Mouse (Mus musculus): ENCODE measurements around the gene Mrto4. TPM values are rescaled to one million over a fixed set of nuclear protein-coding genes. Genes with fewer than 3 reads are reported as not detected.

Mrto4 gene
- polyA plus RNA-seq, 1 experiment: 112 TPM

- TF ChIP-seq POLR2A (IDR thresholded peaks at IDR 0.05; ENCODE audit: insufficient read depth, low read length) (no peak), CTCF (IDR thresholded peaks at IDR 0.05; ENCODE audit: low read depth, low read length) (no peak), EP300 (IDR thresholded peaks at IDR 0.05; ENCODE audit: insufficient read depth, low read depth, low read length) (no peak)
- H3K27ac ChIP-seq (ENCODE audit: insufficient read depth, low read length): no peak overlapping the region
- H3K36me3 ChIP-seq (ENCODE audit: control insufficient read depth, insufficient read depth, low read length, poor library complexity, severe bottlenecking): no peaks in the 10 kb centered on the region
Measured at GRCm38 (mm10) chr4:139302241-139302640, 50.1 kb downstream of the Mrto4 start.

GRCm38 (mm10) chr4:139301780-139302179 is 50.6 kb downstream of the Mrto4 start:
- Histone ChIP-seq H3K27me3 (ENCODE audit: control insufficient read depth, insufficient read depth, low read length, poor library complexity, severe bottlenecking) (no peaks in the 10 kb centered on the region), H3K4me1 (ENCODE audit: control insufficient read depth, insufficient read depth, low read length) (no peaks in the 10 kb centered on the region), H3K36me3 (ENCODE audit: control insufficient read depth, insufficient read depth, low read length, poor library complexity, severe bottlenecking) (no peaks in the 10 kb centered on the region), H3K9me3 (replicated peaks; ENCODE audit: control insufficient read depth, insufficient read depth, low read length, poor library complexity, severe bottlenecking) (no peaks in the 10 kb centered on the region), H3K9ac (ENCODE audit: low read depth, poor library complexity, severe bottlenecking) (no peak overlapping the region), H3K27ac (ENCODE audit: insufficient read depth, low read length) (no peak overlapping the region), H3K4me3 (ENCODE audit: low read depth, low read length) (no peak overlapping the region)
- TF ChIP-seq EP300 (IDR thresholded peaks at IDR 0.05; ENCODE audit: insufficient read depth, low read depth, low read length) (no peak), POLR2A (IDR thresholded peaks at IDR 0.05; ENCODE audit: insufficient read depth, low read length) (no peak), CTCF (IDR thresholded peaks at IDR 0.05; ENCODE audit: low read depth, low read length) (no peak)

More at GRCm38 (mm10) chr4:139302241-139302640, 50.1 kb downstream of the Mrto4 start:
- Histone ChIP-seq H3K9me3 (replicated peaks; ENCODE audit: control insufficient read depth, insufficient read depth, low read length, poor library complexity, severe bottlenecking) (no peaks in the 10 kb centered on the region), H3K27me3 (ENCODE audit: control insufficient read depth, insufficient read depth, low read length, poor library complexity, severe bottlenecking) (no peaks in the 10 kb centered on the region), H3K9ac (ENCODE audit: low read depth, poor library complexity, severe bottlenecking) (no peak overlapping the region; the same call in 1 of the 2 replicates), H3K4me3 (ENCODE audit: low read depth, low read length) (no peak overlapping the region), H3K4me1 (ENCODE audit: control insufficient read depth, insufficient read depth, low read length) (no peaks in the 10 kb centered on the region)

DNA sequence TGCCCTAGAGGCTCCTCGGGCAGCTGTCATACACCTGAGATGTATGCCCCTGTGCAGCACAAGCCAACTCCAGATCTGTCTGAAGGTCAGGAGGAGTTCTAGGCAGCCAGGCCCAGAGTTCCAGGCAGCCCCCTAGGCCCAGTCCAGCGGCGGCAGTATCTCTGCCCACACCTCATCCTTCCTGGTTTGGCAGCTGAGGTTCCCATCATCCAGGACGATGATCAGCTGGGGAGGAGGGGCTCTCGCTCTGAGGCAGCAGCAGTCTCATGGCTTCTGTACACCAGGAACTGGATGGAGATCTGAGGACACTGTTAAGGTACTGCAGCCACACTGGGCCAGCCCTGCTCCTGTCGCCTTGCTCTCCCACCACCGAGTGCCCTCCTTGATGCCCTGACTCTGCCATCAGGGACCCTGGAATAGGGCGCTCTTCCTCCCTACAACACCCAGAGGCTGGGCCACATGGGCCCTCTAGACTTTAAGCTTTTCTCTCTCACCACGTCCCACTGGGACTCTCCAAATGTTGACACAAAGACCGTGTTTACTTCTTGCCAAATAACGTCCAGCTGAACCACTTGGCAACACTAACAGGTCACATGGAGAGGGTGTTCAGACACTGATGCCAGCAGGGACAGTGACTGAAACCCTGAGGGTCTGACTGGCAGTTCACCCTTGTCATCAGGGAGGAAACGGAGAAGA is 53.6 kb downstream of the Mrto4 start:
- Histone ChIP-seq H3K36me3 (ENCODE audit: control insufficient read depth, insufficient read depth, low read length, poor library complexity, severe bottlenecking) (no peaks in the 10 kb centered on the region), H3K9ac (ENCODE audit: low read depth, poor library complexity, severe bottlenecking) (no peak overlapping the region), H3K27me3 (ENCODE audit: control insufficient read depth, insufficient read depth, low read length, poor library complexity, severe bottlenecking) (no peaks in the 10 kb centered on the region), H3K9me3 (replicated peaks; ENCODE audit: control insufficient read depth, insufficient read depth, low read length, poor library complexity, severe bottlenecking) (no peaks in the 10 kb centered on the region), H3K4me1 (ENCODE audit: control insufficient read depth, insufficient read depth, low read length) (no peaks in the 10 kb centered on the region), H3K4me3 (ENCODE audit: low read depth, low read length) (no peak overlapping the region), H3K27ac (ENCODE audit: insufficient read depth, low read length) (no peak overlapping the region)
- TF ChIP-seq POLR2A (IDR thresholded peaks at IDR 0.05; ENCODE audit: insufficient read depth, low read length) (no peak), CTCF (IDR thresholded peaks at IDR 0.05; ENCODE audit: low read depth, low read length) (no peak), EP300 (IDR thresholded peaks at IDR 0.05; ENCODE audit: insufficient read depth, low read depth, low read length) (no peak)

- H3K36me3 ChIP-seq (ENCODE audit: control insufficient read depth, insufficient read depth, low read length, poor library complexity, severe bottlenecking): no peaks in the 10 kb centered on the region
- H3K27me3 ChIP-seq (ENCODE audit: control insufficient read depth, insufficient read depth, low read length, poor library complexity, severe bottlenecking): no peaks in the 10 kb centered on the region
- H3K9ac ChIP-seq (ENCODE audit: low read depth, poor library complexity, severe bottlenecking): no peak overlapping the region
- TF ChIP-seq POLR2A (IDR thresholded peaks at IDR 0.05; ENCODE audit: insufficient read depth, low read length): no peak
- H3K4me1 ChIP-seq (ENCODE audit: control insufficient read depth, insufficient read depth, low read length): no peaks in the 10 kb centered on the region
- H3K4me3 ChIP-seq (ENCODE audit: low read depth, low read length): no peak overlapping the region
- no peaks in the 10 kb centered on the region for H3K9me3 ChIP-seq (replicated peaks; ENCODE audit: control insufficient read depth, insufficient read depth, low read length, poor library complexity, severe bottlenecking)
- H3K27ac ChIP-seq (ENCODE audit: insufficient read depth, low read length): no peak overlapping the region
Measured at GRCm38 (mm10) chr4:139297566-139297965, 54.8 kb downstream of the Mrto4 start.

Other genes starting within 250 kb of the Mrto4 start
- gene Minos1, start 221.5 kb downstream of the Mrto4 start, polyA plus RNA-seq (2011; ENCODE audit: insufficient read depth, insufficient read length, low read depth, missing spikeins): 137 and 154 TPM in 2 replicates
- 293 and 299 TPM in 2 replicates for gene Capzb, start 159.7 kb downstream of the Mrto4 start, polyA plus RNA-seq (2011; ENCODE audit: insufficient read depth, insufficient read length, low read depth, missing spikeins)
- 10.1 and 14.0 TPM in 2 replicates for gene Pqlc2, start 41.9 kb downstream of the Mrto4 start, polyA plus RNA-seq (2011; ENCODE audit: insufficient read depth, insufficient read length, low read depth, missing spikeins)
- 32.4 and 33.5 TPM in 2 replicates for gene Akr7a5, start 41.8 kb downstream of the Mrto4 start, polyA plus RNA-seq (2011; ENCODE audit: insufficient read depth, insufficient read length, low read depth, missing spikeins)
- 37.3 and 43.1 TPM in 2 replicates for gene Emc1, start within 50 bp of the Mrto4 start, polyA plus RNA-seq (2011; ENCODE audit: insufficient read depth, insufficient read length, low read depth, missing spikeins)
- gene Ubr4, start within 50 bp of the Mrto4 start, polyA plus RNA-seq (2011; ENCODE audit: insufficient read depth, insufficient read length, low read depth, missing spikeins): 141 and 159 TPM in 2 replicates
- gene Iffo2, start 178.0 kb upstream of the Mrto4 start, polyA plus RNA-seq (2011; ENCODE audit: insufficient read depth, insufficient read length, low read depth, missing spikeins): 20.5 and 20.7 TPM in 2 replicates